Mouse (Mus musculus): ENCODE results near the gene Erh.

The Erh gene

DNA sequence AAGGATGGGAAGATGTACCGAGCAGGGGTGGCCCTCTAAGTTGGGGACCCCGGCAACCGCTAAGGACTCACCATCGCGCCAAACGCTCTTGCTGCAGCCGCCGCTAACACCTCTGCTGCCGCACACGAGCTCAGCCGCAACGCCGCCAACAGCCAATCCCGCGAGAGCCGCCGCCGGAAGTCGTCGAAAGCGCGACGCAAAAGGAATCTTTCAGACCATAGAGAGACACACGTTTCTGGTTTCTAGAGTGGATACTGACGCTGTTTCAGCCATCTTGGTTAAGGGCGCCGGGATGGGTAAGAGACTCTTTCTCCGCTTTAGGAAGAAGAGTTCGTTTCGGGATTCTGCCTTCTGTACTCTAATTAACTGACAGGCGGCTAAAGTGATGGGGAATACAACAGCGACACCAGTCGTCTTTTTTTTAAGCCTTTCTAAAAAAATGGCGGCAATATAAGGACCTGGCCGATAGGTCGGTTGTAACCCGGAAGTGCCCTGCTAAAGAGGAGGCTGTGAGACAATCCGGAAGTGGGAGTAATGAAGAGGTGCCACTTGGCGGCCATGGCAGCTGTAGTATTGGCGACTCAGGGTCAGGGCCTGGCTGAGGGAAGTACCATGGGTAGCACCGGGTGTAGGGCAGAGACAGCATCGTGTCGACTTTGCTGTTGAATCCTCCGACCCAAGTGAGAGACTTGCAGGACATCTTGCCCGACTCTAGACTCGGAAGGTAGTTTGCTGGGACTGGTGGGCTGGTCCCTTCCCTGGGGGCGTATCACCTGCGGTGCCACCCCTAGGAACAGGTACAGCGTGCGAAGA, at the start of gene Erh, which contains the start of gene Slc39a9:
Erh (minus strand) TSS at position 649 of the 813 bp plus-strand sequence.
Slc39a9 (plus strand) TSS at position 191 of the 813 bp plus-strand sequence.
- DNase-seq (ENCODE audit: low read depth, low spot score) = peak; percentile 96

GRCm38 (mm10) chr12:80693700-80694099, 49.6 kb upstream of the Erh start:
- DNase-seq (ENCODE audit: low read depth, low spot score) = no peak

DNA sequence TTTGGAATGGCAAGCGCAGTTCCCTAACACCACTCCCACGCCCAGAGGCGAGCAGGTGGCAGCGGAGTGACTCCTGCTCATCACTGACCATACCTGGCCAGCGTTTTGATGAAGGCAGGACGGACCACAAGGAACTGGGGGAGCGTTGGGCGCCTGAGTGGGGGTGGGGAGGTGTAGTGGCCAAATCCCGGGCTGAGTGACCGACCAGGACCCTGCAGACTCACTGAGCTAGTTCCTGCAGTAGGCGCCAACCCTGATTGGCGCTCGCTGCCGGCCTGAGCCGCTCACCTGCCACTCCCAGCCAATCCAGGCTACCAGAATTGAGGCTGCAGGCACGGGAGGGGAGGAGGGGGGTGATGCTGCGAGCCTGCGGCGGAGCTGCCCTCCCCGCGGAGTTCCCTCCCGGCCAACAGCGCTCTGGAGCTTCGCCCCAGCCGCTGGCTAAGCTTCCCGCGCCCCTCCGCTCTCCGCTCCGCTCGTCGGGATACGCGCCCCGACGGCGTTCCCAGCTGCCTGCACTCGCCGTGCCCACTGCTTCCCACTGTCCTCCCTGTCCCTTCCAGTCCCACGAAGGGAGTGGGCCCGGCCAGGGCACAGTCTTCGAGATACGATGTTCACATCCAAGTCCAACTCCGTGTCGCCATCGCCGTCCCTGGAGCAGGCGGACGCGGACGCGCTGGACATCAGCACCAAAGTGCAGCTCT, 48.3 kb upstream of the Erh start, which contains the start of gene Plekhd1:
Plekhd1 (plus strand) TSS at position 323 of the 704 bp plus-strand sequence.
- DNase-seq (ENCODE audit: low read depth, low spot score) = no peak

DNA sequence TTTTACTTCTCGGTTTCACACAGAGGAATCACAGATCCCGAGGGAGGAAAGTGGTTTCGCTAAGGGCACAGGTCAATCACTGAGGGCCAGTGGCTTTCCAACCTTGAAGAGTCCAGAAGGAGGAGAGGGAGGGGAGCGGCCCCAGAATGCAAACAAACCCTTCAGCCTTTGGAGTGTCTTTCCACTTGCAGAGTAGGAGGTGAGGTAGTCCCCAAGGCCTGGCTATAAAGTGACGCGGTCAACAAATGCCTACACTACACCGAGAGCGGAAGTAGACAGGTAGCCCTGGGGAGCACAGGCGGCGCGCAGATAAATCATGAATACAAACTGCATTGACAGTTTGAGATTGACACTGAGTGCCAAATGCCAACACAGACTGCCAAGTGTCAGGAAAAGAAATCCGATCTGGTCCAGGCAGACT, 47.5 kb upstream of the Erh start:
- DNase-seq (ENCODE audit: low read depth, low spot score) = peak; percentile 56

- DNase-seq (ENCODE audit: low read depth, low spot score) = no peak
Observed at GRCm38 (mm10) chr12:80689696-80690095, 45.6 kb upstream of the Erh start.

DNA sequence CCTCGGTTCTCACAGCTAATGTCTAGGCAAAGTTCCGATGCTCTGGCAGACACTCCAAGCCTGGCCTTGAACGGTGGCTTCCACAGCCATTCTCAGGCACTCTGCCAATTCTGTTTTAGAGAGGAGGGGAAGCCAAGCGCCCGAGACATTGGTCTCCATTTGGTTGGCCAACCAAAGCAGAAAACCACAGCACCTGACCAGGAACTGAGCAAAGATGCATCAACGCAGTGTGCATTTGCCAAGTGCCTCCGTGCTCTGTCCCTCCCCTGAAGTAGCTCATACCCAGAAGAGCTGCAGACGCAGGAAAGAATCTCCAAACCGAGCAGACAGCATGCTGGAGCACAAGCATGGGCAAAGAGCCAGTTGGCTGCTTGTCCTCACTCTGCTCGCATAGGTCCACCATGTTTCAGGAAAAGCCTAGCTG, 43.7 kb upstream of the Erh start:
- DNase-seq (ENCODE audit: low read depth, low spot score) = no peak

DNA sequence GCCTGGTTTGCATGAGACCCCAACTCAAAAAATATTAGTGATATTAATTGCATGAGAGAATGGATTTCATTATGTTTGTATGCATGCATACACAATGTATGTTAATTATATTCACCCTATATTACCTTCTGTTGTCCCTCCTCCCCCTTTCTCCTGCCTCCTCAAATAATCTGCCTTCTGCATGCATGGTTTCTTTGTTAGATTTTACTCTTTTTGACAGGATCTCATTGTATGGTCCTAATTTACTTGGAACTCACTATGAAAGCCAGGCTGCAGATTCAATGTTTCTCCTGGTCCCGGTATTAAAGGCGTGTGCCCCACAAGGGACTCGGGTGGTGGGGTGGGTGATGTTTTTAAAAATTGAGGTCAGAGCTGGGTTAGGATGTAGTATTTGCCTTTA, 40.2 kb upstream of the Erh start:
- DNase-seq (ENCODE audit: low read depth, low spot score) = no peak

GRCm38 (mm10) chr12:80683554-80683953, 39.4 kb upstream of the Erh start:
- no peak for DNase-seq (ENCODE audit: low read depth, low spot score)

DNA sequence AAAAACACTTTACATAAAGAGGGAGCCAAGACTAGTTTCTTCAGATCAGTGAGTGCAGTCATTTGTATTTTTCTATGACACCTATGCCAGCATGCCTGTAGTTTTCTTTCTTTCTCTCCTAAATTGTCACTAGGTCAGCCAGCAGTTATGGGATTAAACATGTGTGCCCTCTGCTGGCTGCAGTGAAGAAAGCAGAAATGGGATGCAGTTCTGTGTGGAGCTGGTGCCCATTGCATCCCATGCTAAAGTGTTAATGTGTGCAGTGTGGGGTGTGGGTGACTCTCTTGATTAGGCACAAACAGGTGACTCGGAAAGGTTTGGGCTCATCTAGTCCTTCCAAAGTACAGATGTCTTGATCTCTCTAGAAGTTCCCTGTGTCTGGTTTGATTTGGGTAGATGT, 37.2 kb upstream of the Erh start:
- DNase-seq (ENCODE audit: low read depth, low spot score) = peak; percentile 63

DNA sequence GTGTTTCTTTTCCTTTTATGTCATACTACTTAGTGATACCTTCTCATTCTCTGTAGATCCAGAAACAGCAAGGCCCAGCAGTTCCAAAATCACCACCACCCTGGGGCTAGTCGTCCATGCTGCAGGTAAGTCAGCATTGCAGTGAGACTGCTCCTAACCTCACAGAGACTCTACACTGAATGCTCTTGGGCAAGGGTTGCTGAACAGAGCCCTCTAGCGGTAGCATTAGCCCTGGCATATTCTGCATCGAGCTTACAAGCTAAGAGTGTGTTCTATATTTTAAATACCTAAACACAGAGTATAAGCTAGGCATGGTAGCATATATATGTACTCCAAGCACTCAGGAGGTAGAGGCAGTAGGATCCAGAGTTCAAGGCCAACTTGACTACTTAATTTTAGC, 29.0 kb upstream of the Erh start:
- DNase-seq (ENCODE audit: low read depth, low spot score) = peak; percentile 66

DNA sequence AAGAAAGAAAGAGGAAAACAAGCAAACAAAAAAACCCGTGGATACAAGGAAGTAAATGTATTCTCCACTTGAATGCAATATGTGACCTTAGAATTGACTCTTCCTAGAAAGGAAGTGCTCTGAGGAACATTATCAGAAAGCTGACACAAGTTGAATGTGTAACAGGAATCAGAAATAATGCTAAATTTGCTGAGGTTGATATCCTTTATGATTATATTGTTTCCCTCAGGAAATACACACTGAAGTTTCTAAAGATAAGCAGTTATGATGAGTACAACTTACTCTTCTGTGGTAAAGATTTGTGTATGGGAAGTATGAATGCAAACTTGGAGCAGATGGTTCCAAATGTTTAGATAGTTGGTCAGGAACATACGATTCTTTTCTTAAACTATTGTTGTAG, 24.2 kb upstream of the Erh start:
- no peak for DNase-seq (ENCODE audit: low read depth, low spot score)

DNA sequence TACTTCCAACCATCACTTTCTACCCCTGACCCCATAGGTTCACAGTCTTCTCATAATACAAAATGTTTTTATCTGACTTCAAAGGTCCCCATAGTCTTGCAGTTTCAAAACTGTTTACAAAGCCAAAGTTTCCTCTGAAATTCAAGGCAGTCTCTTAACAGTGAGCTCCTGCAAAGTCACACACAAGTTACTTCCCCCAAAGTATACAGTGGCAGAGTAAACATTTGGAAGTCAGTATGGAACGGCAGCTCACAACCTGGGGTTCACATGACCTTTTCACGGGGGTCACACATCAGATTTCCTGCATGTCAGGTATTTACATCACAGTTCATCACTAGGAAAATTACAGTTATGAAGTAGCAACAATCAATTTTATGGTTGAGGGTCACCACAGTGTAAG, 19.8 kb upstream of the Erh start:
- no peak for DNase-seq (ENCODE audit: low read depth, low spot score)

DNA sequence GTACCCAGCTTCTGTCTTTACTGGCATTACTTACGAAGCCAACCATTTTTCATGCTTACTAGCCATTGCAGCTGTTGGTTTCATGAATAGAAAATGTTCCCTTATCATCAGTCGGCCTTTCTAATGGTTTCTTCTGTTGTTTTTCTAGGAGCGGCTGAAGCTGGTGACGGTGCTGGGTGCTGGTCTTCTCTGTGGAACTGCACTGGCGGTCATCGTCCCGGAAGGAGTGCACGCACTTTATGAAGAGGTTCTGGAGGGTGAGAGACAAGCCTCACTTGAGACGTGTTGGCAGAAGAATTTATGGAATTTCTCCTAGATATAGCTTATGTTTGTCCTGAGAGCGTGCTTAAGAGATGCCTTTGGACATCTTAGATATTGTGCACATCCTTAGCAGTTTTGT, 18.2 kb upstream of the Erh start:
- DNase-seq (ENCODE audit: low read depth, low spot score) = no peak

GRCm38 (mm10) chr12:80658661-80659060, 14.5 kb upstream of the Erh start:
- no peak for DNase-seq (ENCODE audit: low read depth, low spot score)

DNA sequence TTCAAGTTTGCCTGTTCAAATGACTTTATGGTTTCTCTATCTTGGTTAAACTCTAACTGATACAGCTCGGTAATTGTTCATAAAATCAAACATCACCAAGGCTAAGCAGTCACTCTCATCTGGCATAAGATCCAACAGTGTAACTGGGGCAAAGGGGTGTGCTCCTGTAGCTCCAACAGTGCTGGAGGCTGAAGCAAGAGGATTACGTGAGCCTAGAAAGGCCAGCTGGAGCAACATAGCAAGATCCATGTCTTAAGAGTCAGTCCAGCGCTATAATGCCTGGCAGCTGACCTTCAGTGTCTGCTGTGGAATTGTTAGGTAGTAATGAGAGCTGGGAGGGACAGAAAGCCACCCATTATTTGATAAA, 10.5 kb upstream of the Erh start:
- DNase-seq (ENCODE audit: low read depth, low spot score) = no peak

GRCm38 (mm10) chr12:80653951-80654658, 10.0 kb upstream of the Erh start:
- no peak for DNase-seq (ENCODE audit: low read depth, low spot score)

- no peak for DNase-seq (ENCODE audit: low read depth, low spot score)
Observed at GRCm38 (mm10) chr12:80646377-80646776, 2.2 kb upstream of the Erh start.

GRCm38 (mm10) chr12:80644506-80644868, 346 bp upstream of the Erh start:
- DNase-seq (ENCODE audit: low read depth, low spot score) = peak; percentile 45

GRCm38 (mm10) chr12:80642725-80643692, 1.1 kb downstream of the Erh start:
- DNase-seq (ENCODE audit: low read depth, low spot score) = peak; percentile 79

DNA sequence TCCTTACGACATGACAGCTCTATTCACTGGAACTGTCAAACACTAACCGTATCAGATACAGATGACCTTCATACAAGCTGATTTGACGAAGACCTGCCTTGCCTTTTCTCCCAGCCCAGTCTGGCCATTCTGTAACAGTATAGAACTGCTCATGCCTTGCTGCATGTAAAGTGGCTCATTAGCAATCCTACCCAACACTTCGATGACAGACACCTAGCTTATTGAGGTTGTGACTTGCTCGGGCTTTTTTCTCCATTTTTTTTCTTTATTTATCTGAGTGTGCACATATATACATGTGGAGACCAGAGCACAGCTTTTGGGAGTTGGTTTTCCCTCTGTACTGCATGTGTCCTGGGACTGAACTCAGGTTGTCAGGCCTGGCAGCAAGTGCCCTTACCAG, 12.4 kb downstream of the Erh start:
- DNase-seq (ENCODE audit: low read depth, low spot score) = no peak

DNA sequence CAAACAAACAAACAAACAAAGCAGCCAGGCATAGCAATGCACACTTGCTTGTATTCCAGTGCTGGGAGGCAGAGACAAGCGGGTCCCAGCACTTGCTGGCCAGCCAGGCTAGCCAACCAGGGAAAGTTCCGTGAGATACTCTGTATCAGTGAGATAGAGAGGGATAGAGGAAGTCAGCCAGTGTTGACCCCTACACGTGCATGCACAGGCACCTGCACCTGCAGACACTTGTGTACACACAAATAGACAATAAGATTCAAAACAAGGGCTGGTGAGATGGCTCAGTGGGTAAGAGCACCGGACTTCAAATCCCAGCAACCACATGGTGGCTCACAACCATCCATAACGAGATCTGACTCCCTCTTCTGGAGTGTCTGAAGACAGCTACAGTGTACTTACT, 23.6 kb downstream of the Erh start:
- no peak for DNase-seq (ENCODE audit: low read depth, low spot score)

Measured in 3T3-L1 (cell line).